Mouse (Mus musculus) layer of hippocampus, adult 2 months (tissue): ENCODE measurements at regions not wholly inside any gene's neighbourhood (a gene's known extent, or its start where the extent isn't known, plus 50 kb on each side); places are given as distances from the start of the nearest gene placed in this dataset.

Experiments used
- DNase-seq, 2 experiments: peaks; one replicate each; pipeline ENCODE4 v3.0.0; 2022; ENCODE audit warnings: low spot score in 2 of 2
- H3K27ac ChIP-seq: fragments of 200-600 bp; 2 replicates; pipeline ENCODE4 v1.8.1; 2022
- H3K4me3 ChIP-seq: fragments of 200-600 bp; 2 replicates; pipeline ENCODE4 v1.8.1; 2022; ENCODE audit warnings: mild to moderate bottlenecking
- CTCF ChIP-seq: fragments of 200-600 bp; conservative IDR thresholded peaks from 2 replicates; pipeline ENCODE4 v1.8.1; 2022; ENCODE audit warnings: antibody characterized with exemption, mild to moderate bottlenecking, moderate library complexity

DNA sequence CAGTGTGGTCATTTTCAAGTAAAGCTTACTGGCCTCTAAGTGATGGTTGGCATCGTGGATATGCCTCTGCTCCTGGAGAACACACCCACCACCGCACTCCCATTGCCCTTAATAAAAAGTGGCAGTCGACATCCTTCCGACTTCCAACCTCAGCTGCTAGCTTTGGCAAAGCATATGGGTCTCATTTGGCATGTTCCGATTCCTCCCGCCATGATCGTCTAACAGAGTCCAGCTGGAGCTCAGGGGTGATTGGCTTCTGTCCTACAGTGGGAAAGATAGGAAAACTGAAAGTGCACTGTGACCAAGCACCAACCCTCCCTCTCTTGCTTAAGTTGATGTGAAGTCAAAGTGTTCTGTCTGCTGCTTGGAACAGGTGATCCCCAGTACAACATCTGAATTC, 404.8 kb upstream of the Atp11b start:
- no peak for DNase-seq
- TF ChIP-seq CTCF, result no peak
- H3K4me3 ChIP-seq, result no peak overlapping the region
- H3K27ac ChIP-seq, result no peak overlapping the region

DNA sequence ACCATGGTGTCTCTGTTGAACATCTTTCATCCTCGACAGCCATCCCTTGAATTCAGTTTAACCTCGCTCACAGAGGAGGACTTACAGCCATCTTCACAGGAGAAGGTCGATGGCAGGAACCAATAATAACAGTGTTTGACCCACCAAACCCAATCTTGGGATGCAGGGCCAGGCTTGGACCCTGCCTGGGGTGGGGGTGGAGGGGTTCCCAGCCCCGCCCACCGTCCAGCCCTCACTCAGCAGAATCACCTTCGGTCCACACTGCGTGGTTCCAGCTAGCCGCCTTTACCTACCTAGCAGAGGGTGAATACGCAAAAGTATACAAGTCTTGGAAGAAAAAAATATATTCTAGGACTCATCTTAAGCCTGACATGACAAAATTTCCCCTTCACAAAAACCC, 400.5 kb upstream of the Atp11b start:
- TF ChIP-seq CTCF, result no peak
- no peak overlapping the region for H3K4me3 ChIP-seq

DNA sequence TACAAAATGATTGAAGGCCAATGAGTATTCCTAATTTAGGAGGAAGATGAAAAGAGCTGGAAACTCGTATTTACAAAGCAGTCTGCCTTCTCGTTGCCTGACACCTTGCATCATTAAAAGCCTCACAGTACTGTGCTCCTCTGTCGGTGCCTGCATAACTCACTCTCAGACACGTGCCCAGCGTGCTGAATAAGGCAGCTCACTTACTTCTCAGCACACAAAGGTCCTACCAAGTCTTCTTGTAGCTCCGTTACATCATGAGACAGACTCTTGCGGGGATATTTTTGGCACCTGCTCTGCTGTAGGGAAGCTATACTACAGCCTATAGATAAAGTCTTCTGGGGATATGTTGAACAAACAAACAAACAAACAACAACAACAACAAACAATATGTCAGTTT, 400.0 kb upstream of the Atp11b start:
- no peak for TF ChIP-seq CTCF

More for the DNA sequence above, 400.5 kb upstream of the Atp11b start:
- DNase-seq, result no peak
- H3K27ac ChIP-seq, result no peak overlapping the region

DNA sequence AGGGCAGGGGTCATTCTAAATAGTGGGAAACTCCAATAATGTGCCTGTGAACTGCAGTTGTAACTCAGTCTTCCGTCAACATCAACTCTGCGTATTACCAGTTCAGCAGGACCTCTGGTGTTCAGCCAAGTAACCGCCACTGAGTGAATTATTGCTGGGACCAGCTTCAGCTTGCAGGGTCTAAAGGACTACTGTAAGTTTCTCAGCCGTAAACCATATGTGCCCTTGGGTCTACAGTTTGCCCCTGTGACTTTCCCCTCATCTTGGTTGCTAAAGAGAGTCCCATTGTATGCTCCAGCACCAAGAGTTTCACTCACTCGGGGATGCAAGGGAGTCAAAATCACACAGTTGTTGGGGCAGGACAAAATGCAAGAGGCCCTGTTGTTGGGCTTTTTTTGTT, 399.6 kb upstream of the Atp11b start:
- H3K27ac ChIP-seq, result no peak overlapping the region
- DNase-seq, result no peak
- TF ChIP-seq CTCF, result no peak
- H3K4me3 ChIP-seq, result no peak overlapping the region

More for the DNA sequence above, 400.0 kb upstream of the Atp11b start:
- DNase-seq, result no peak
- Histone ChIP-seq H3K4me3 (no peak overlapping the region), H3K27ac (no peak overlapping the region)

DNA sequence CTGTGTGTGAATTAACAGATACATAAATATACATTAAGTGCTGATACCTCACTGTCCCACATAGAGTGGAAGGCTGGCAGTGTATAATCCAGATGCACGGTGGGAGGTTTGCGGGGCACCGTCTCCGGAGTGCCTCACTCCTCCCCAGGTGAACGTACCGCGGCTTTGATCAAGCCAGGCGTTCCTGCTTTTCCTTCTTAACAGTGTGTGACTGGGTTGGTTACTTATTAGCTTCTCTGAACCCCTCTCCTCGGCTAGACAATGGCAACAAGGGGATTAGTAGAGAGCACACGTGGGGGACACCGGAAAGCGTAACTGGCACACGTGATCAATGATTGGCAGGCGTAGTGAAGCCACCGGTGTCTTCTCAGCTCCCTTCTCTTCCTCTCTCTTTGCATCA, 396.8 kb upstream of the Atp11b start:
- Histone ChIP-seq H3K27ac (no peak overlapping the region), H3K4me3 (no peak overlapping the region)
- DNase-seq, result no peak
- no peak for TF ChIP-seq CTCF

DNA sequence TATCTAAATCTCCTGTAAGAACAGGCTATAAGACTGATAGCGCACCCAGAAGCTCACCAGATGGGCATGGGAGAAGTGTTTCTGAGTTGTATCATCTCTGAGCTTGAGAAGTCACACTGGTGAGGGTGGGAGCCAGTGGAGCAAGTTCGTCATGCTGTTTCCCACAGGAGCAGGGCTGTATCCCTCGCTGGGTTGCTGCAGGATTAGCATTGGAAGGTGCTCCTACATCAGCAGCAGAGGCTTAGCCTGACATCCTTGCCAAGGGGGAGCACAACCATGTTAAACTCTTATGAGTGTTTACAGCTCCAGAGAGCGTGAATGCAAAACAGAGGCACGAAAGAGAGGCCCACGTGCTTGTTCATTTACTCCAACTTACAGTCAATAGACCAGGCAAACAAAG, 395.4 kb upstream of the Atp11b start:
- no peak for DNase-seq
- no peak overlapping the region for H3K4me3 ChIP-seq
- no peak overlapping the region for H3K27ac ChIP-seq
- no peak for TF ChIP-seq CTCF

DNA sequence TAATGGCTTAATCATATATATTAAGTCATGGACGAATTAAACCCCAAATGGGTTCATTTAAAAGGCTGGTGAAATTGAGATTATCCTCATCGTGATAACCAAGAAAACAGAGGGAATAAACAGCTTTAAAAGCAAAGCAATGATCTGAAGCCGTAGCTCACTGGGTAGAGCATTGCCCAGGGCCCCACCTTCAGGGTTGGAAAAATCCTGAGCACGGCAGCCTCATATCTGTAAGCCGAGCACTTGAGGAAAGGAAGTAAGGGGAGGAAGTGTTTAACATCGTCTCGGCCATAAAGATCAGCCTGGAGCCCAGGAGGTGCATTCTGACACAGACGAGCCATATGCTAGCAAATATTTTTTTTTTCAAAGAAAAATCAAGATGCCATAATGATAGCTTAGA, 394.6 kb upstream of the Atp11b start:
- no peak overlapping the region for H3K4me3 ChIP-seq
- H3K27ac ChIP-seq, result no peak overlapping the region
- DNase-seq, result no peak
- no peak for TF ChIP-seq CTCF

DNA sequence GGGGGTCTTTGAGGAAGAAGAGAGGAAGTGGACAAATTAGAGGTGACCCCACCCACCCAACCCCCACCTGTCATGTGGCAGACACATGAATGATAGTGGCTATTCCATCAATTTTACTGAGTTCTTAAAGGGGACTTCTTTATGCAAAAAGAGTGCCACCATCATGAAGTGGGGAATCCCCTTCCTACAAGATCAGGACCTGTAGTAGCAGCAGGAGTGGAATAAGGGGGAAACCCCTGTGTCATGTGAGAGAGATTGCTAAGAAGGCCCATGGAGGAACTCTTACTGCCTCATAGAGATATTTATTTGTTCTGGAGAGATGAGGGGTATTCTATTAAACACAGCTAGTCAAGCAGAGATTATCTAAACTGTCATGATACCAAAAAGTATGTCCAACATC, 393.4 kb upstream of the Atp11b start:
- no peak overlapping the region for H3K4me3 ChIP-seq
- no peak for TF ChIP-seq CTCF
- DNase-seq, result no peak
- H3K27ac ChIP-seq, result no peak overlapping the region

DNA sequence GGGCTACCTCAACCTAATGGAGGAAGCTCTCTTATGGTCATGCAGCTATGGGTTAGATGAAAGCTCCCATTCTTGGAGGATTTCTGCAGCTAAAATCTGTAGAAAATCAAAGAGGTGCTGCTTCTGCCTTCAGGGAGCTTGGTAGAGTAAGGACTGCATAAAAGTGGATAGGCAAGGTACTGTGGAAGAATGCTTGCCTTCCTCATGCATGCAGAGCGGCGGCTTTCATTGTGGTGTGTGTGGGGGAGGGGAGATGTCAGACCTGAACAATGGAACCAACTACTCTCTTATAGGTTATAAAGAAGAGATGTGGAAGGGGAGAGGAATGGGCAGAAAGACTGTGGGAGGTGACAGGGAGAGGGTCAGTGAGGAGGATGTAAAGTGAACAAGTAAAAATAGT, 392.8 kb upstream of the Atp11b start:
- H3K4me3 ChIP-seq, result no peak overlapping the region
- DNase-seq, result no peak
- no peak for TF ChIP-seq CTCF
- H3K27ac ChIP-seq, result no peak overlapping the region

DNA sequence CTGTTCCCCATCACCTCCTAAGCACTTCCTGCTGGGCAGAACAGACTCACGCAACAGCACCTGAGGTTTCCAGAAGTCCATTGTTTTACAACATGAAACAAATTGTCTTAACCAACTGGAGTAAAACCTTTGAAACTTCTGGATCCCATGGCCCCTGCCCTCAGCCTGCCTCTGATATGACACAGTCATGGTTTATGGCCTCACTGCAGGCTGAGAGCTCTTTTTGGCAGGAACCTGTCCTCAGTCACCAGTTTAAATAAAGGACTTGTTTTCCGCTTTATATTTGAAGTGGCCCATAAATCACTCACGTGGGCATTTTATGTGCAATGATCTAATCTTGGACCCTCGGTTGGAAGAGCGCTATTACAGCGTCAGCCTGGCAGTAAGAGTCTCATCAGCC, 388.5 kb upstream of the Atp11b start:
- no peak for DNase-seq
- no peak overlapping the region for H3K27ac ChIP-seq

DNA sequence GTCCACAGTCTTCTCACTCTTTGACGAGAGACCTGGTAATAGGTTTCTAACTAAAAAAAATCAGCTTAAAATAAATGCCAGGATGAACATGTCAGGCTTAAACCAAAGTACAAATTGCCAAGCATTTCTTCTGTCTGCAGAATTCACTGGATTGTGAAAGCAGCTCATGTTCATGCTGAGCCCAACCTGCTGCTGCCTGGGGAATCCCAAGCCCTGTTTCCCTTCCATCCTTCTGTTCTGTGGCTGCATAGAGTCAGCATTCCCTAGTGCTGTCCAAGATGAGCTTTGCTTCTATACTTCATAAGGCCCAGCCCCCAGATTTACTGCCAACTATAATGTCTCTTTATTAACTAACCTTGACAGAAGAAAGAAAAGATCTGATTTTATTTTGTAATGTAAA, 381.6 kb upstream of the Atp11b start:
- no peak for DNase-seq
- no peak for TF ChIP-seq CTCF
- Histone ChIP-seq H3K4me3 (no peak overlapping the region), H3K27ac (no peak overlapping the region)

More for the DNA sequence above, 388.5 kb upstream of the Atp11b start:
- no peak overlapping the region for H3K4me3 ChIP-seq
- TF ChIP-seq CTCF, result no peak

DNA sequence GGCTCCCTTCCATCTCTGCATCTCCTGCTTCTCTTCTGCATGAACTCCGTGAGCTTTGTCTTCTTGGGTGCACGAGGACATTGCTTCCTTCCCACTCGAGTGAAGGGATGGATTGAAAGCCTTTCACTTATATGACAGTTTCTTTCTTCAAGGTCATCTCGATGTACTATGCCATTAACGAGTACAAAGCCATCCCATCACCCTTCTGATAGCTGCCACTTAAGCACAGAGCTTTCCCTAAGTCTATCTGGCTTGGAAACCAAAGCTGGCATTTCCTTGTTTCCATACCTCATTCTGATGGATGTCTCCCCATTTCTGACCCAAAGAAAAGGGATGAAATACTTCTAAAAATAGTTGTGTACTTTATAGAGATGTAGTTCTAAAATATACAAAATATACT, 366.5 kb upstream of the Atp11b start:
- DNase-seq, result no peak
- Histone ChIP-seq H3K27ac (no peak overlapping the region), H3K4me3 (no peak overlapping the region)
- TF ChIP-seq CTCF, result no peak

DNA sequence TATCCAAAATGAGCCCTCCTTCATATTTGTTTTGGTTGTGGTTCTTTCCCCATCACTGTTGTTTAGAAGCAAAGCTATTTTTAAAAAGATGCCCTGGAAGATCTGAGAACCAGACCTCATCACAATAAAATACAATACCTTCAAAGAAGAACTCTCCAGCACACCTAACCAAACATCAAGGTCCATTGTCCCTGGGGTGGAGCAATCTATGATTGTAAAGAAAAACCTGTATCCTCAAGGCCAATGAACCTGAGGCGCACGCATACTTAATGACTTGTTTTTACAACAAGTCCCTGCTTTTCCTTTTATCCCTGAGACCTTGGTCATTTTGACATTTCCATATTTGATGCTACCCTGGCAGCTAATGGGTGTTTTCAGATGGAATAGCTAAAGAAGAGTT, 361.2 kb upstream of the Atp11b start:
- no peak for TF ChIP-seq CTCF
- no peak overlapping the region for H3K27ac ChIP-seq
- no peak overlapping the region for H3K4me3 ChIP-seq
- no peak for DNase-seq

DNA sequence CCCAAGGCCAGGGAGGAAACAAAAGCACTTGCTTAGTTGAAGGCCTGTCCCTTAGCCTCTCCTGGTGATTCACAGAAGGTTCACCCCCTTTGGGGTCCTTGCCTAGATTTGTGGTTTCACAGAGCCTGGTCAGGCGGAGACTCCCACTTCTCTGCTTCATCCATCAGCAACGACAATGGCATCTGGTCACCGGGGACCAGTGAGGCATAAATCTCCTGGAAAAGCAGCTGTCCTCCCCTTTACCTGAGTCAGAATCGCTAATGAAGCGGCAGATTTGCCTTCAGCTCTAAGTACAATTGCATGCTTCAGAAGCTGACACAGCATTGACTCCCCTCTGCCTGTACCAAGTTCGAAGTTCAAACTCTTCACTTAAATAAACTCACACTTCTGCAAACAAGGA, 353.7 kb upstream of the Atp11b start:
- Histone ChIP-seq H3K4me3 (no peak overlapping the region), H3K27ac (no peak overlapping the region)
- DNase-seq, result no peak
- TF ChIP-seq CTCF, result no peak

DNA sequence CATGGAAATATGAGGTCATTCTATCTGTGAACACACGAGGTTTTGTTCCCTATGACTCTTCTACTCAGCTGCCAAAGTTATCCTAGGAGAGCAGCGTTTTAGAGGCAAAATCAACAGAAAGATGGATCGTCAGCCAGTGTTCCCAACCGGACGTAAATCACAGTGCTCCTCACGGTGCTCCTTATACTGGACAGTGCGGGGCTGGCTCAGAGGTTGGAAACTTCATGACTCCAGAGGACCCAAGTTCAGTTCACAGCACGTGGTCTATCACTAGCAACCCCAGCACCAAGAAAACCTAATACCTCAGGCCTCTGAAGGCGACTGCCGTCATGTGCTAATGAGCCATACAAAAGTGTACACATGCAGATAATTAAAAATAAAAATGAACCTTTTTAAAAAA, 351.2 kb upstream of the Atp11b start:
- DNase-seq, result no peak
- Histone ChIP-seq H3K4me3 (no peak overlapping the region), H3K27ac (no peak overlapping the region)
- TF ChIP-seq CTCF, result no peak
